Mouse (Mus musculus): ENCODE data around the gene Snd1. TPM values are rescaled to one million over a fixed set of nuclear protein-coding genes. Genes with fewer than 3 reads are reported as not detected.

Snd1 gene
- polyA plus RNA-seq, 2 experiments from 2014 or later: 46.2 to 67.2 TPM

DNA sequence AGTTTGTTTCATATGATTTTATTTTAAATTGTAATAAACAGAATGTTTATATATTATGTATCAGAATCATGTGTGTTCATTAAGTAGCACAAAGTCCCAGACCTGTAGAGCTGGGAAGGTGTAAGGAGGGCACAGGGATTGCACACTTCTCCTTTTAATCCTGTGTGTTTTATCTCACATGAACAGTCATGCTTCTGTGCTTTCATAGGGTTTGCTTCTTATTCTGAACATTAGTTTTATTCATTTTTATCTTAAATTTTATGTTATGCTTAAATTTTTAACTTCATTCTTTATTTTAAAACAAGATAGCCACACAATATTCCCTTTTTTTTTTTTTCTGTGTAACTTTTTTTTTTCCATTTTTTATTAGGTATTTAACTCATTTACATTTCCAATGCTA is 170.3 kb downstream of the Snd1 start:
- no peak for ATAC-seq

DNA sequence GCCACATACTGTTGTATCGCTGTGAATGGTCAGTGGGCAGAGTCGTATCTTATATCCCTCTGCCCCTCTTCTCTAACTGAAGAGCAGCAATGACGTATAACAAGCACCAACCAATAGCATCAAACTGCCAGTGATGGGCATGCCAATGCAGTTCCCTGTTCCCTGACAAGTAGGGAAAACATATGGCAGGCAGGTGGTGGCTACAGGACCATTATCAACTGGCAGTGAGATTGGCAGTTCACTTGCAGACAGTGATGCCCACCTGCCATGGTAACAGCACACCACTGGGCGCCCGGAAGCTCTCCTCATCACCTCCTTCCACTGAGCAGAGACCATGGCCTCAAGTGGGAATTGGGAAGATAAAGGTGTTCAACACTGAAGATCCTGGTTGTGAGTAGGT is 181.6 kb downstream of the Snd1 start:
- no peak for ATAC-seq

DNA sequence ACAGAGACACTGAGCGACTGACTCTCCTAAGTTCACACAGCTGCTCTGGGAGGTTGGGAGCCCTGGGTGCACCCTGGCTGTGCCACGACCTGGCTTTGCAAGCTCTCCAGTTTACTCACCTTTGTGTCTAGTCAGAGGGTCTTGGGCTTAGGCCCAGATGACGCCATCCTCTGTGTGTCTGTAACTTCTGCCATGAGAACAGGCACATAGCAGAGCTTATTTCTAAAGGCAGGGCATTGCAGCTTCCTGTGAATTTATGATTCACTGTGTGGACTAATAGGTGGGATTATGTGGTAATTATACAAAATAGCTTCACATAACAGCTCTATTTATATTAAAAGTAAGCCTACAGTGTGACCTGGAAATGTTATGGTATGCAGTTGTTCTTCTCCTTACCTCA is 188.1 kb downstream of the Snd1 start:
- no peak for ATAC-seq

DNA sequence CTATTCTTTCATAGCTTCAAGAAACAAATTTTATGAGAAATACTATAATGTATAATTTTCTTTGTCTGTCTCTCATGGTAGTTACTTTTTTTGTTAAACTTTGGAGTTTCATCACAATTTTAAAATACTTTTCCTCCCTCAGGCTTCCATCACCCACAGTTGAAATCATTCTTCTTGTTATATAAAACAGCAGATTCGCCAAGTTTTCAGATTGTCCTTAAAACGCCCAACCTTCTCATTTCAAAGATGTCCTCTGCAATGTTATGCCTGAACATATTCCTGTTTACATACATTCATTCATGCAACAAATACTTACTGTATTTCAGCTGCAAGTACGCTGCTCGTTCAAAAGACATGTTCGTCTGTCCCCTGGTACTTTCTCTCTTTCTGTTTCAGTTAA is 188.7 kb downstream of the Snd1 start:
- no peak for ATAC-seq

DNA sequence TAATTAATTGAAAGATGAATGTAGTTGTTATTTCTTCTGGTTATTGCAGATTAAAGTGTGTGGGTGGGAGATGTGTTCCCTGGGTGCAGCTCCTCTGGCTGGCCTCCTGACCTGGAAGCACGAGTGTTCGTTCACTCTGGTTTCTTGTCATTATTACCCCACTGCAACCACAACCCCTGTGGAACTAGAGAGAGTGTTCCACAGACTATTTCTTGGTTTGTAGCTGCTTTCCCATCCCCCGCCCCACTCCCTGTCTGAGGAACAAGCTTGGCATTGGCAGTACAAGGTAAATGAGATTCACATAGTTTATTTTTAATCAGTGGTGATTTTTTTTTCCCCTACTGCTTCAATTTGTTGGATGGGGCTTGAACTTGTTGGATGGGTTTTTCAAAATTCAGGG is 189.8 kb downstream of the Snd1 start:
- ATAC-seq: no peak

DNA sequence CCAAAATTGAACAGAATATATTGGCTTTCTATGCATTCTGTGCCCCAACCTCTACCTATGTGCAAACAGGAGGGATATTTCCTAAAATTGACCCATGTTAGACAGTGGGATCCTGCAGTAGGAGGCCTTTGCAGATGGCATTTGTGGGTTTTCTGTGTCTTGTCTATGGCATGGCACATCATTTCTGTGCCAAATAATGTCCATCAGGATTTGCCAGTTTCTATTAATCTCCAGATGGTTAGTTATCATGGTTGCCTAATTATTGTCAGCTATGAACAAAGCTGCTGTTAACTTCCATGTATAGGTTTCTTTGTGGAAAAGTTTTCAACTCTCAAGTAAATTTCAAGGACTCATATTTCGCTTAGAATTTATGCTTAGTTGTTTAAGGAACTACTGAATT is 192.6 kb downstream of the Snd1 start:
- no peak for ATAC-seq

DNA sequence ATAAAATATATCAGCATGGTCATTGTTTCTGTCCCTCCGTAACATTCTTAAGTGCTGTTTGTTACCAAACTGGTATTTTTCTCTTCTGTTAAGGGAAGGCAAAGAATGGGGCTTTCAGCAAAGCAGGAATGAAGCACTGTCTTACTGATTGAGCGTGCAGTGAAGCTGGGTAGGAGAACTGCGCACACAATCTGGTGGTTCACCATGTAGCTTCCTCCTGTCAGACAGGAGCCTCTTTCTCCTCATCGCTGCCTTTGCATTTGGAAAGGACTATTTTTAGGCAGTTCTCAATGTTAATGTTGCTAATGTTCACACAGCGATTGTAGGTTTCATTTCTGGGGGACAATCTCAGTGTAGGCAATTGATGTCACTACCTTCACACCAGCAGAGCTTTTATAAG is 194.3 kb downstream of the Snd1 start:
- ATAC-seq: no peak

DNA sequence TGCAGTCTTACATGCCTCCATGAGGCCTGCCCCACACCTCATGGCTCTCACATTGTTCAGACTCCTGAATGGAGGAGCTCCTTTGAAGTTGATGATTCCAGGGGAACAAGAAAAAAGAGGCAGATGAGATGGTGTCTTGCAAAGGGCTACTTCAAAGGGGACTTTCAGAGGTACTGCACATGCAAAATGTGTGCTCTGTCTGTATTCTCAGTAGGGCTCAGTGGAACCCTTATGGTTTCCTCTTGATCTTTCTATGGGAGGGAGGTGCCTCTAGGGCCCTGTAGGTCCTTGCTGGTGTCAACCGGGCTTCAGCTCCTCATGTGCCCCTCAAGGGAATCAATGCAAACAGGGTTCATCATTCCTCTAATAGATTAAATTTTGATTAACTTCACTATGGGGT is 197.4 kb downstream of the Snd1 start:
- no peak for ATAC-seq

DNA sequence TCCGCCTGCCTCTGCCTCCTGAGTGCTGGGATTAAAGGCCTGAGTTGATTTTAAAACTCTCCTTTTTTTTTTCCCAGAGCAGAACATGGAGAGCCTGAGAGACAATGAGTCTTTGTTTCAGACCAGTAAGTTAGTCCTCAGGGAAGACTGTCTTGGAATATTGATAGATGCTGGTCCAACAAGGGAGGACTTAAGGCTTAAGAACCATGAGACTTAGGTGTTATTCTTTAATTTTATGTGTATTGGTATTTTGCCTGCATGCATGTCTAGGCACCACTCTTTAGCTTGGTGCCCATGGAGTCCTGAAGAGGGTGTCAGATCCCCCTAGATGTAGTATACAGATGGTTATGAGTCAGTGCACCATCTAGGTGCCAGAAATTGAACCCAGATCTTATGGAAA is 199.7 kb downstream of the Snd1 start:
- no peak for ATAC-seq

DNA sequence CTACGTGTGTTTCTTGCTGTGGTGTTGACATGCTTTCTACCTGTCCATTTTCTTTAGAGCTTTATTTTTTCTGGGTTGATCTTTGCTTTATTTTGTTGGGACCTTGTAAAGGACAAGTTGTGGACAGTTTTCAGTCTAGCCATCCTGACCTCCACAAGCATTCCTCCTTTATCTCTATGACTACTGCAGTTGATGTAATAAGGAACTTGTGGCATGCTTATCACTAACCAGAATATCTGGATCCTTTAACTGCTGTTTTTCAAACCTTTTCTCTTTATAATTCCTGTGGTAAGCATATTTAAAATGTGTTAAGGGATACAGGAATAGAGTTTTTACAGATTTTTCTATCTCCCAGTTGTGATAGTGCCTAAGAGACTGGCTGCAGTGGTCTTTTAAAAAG is 204.0 kb downstream of the Snd1 start:
- no peak for ATAC-seq

DNA sequence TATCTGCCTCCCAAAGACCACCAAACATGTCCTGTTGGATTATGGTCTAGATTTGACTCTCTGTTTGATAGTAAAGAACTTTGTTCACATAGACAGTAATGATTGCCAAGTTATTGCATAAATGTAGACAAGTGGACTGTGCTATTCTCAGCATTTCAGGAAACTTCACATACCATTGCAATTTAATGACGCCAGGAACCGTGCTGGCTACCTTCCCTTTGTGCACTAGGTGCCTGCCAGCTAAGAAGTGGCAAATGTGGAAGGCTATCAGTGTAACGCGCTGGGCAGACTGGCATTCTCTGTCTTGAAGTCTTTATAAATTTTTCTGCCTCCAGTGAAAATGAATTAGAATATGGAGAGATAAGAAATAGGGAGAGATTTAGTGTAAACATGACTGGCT is 205.6 kb downstream of the Snd1 start:
- no peak for ATAC-seq

DNA sequence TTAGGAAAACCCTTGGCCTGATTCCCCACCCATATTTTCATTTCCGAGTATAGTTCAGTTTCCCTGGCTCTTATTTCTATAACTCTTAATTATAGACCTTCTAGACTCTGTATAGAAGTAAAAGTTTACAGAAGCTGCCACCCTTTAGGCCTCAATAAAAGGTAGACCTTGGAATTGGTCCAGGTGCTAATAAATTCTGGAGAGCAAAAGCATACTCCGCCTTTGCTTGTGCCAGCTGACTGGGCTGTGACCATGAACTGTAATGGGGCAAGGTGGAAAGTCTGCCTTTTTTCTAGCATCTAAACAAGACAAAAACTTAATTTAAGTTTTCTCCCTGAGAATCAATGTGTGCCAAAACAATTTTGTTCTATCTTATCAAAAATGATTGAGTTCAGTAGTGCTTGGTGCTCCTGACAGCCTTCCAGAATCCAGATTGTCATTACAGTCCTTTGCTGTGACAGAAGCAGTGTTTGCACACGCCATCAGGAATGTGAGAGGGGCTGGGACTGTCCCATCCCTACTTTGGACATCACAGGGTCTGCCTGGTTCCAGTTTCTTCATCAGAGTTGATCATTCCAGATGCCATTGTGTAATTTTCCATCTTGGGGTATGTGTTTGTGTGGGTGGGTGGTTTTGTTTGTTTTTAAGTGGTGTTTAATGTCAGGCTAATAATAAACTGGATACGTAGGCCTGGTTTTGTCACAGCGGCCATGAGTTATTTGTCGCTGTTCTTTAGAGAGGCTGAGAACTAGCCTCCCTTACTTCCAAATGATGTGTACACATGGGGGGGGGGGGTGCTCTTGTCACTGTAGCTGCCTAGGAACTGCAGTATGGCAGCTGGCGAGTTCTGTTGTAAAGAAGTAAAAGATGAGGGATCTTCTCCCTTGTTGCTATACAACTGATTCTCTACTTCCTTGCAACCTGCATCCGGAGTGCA is 206.8 kb downstream of the Snd1 start:
- ATAC-seq: no peak

DNA sequence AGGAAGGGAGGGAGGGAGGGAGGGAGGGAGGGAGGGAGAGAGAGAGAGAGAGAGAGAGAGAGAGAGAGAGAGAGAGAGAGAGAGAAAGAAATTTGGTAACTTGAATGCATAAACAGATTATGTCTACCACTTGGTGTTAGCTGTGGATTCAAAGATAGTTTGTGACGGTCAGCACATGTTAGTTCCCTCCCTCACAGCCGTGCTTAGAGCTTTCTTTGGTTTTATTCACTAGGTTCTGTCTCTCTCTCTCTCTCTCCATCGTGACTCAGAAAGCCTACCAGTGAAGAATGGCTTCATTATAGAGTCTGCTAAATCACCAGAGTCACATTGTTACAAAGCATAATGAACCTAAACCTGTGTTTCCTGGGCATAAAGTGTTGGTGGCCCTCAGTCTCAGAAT is 210.1 kb downstream of the Snd1 start:
- ATAC-seq: no peak

DNA sequence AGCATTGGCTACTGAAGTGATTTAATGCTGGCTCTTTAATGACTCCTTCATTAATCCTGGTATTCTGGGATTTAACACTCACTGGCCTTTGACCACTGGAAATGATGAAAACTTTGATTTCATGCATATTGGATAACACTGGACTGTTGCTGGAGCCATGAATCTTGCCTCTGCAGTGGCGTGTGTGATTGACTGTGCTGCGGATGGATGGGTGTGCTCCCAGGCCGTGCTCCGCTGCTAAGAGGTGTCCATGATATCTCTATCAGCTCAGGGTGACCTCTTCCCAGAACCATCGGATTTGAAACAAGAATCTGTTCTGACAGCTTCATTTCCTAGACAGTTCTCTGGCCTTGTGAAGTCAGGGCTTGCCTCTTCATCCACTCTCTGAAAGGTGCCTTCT is 210.8 kb downstream of the Snd1 start:
- no peak for ATAC-seq

DNA sequence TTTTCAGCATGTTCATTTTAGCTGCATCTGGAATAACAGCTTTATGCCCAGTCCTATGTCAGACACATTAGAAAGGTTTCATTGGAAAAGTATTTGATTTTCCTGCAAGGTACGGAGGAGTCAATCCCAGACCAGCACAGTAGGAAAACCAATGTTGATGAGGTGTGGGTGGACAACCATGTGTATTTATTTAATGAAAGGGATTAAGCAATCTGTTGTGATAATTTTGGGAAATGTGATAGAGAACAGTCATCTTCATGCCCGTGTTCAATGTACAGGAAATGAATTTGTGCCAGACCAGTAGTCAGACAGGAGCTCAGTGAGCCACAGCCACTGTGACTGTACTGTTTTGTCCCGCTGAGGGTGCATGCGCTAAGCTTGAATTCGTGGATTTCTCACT is 212.8 kb downstream of the Snd1 start:
- ATAC-seq: no peak

DNA sequence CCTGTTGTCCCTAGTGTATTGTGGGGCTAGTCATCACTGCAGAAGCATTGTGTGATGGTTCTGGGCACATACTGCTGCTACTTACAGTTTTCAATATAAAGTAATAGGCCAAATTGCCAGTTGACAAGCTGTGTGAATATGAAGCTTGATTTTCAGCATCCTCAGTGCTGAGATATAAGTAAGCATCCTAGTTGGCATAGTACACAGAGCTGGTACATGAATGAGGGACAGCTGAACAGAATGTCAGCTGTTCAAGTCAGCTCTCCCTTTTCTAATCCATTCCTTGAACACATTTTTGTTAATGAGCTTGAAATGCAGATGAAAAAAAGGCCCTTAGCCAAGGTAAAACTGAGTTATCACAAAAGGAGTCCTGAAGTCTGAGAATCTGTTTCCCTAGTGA is 217.7 kb downstream of the Snd1 start:
- no peak for ATAC-seq

DNA sequence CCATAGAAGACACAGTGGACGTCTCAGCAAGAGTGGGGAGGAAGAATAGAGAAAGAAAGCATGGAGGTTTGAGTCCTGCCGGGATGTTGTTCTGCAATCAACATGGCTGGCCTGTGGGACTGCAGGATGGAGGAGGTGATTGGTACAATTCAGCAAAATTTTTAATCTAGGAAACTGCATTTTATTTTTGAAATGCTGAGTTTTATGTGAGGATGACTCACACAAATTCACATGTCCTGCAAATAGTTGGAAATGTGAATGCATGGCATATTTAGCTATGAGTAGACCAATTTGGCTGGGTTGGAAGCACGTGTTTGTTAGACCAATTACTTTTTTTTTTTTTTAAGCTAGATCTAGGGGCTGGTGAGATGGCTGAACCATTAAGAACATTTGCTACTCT is 222.3 kb downstream of the Snd1 start:
- ATAC-seq: no peak

DNA sequence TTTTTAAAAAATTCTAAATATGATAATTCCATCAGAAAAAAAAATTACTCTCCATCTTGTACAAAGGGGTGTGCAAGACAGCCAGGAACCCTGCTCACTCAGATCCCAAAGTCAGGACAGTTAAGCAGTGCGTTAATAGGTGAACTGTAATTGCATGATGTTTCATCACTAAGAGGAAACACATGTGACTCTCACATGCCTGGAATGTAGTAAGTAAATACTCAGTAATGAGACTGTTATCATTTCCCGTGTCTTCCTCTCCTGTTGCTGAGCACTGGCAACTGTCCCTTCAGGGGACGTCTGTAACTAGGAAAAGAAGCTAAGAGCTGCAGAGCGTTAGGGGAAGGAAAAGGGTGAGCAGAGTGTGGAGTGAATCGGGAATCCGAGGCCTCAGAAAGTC is 229.7 kb downstream of the Snd1 start:
- ATAC-seq: no peak

DNA sequence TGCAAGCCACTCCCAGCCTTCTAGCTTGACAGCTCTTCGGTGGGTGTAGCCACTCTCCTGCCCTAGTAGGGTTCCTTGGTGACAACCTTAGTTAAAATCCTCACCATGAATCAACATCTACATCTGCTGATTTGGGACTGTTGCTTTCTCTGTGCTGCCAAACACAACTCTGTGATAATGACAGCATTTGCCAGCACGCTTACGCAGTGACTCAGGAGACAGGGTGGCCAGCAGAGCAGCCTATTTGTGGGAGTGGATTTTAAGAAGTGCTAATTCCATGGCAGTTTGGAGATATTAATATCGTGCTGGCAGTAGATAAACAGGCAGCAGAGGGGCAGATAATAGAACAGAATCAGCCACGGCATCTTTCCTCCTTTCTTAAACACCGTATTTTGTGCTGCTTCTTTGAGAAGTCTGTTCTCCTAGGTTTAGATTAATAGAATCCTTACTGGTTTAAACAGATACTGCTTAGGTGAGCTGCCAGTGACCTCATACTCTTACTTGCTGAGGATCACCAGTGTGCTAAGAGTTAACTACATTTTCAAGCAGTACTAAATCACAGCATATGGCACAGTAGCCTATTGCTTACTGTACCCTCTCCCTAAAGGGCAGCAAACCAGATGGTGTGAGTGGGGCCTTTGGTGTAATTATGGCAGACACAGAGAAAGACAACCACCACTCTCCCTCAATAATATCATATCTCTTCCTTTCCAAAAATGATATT is 230.6 kb downstream of the Snd1 start:
- no peak for ATAC-seq

DNA sequence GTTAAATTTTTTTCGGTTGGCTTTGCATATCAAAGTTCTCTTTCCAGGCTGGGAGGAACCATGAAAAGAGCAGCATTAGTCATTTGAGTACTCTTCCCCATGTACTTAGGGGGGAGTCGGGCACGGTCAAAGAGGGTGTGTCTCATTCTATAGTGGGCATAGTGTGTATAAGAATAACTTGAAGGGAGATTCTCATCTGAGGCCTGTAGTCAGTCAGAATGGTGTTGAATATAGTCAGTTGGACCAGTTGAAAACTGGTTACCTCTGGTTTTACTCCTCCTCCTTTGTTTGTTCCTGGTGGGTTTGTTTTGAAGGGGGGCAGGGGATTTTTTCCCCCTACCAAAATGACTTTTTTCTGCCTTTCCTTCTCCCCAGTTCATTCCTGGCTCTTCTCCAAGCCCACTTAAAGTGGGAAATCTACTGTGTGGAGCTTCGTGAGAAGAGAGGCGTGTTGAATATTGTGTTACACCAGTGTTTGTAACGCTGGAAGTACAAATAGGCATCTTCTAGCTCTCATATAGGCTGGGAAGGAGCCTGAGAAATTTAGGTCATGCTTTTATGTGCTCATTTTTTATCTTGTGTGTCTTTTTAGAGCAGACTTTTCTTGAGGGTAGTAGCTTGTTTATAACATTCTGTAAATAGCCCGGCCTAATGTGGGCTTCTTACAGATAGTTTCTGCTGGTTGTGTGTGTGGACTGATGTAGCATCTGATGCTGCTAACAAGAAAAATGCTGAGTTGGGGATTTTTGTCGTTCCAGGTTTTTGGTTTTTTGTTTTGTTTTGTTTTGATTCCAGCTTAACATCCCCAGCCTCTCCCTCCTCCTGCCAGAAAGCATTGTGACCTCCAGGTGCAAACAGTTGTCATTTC is 231.4 kb downstream of the Snd1 start:
- ATAC-seq: no peak

DNA sequence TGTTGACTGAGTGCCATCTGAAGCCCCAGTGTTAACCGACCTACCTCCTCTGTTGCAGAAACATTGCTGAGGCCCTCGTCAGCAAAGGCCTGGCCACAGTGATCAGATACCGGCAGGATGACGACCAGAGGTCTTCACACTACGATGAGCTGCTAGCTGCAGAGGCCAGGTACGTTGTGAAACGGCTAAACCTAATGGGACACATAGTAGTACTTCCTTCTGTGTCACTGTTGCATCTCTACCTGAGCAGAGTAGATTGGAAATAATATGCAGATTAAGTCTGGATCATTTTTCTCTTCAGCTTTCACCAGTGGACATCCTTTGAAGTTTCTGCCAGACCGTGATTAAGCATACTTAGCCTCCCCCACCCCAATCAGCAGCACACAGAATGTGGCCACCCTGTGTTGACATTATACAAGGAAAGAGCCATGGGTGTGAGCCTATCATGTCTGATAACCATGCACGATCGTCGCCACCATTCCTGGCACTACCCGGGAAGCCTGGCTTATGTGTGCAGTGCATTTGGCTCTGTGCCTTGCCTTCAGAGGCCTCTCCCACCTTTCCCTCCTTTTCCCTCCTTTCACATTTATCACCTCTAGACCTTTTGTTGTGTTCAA is 232.1 kb downstream of the Snd1 start:
- no peak for ATAC-seq

DNA sequence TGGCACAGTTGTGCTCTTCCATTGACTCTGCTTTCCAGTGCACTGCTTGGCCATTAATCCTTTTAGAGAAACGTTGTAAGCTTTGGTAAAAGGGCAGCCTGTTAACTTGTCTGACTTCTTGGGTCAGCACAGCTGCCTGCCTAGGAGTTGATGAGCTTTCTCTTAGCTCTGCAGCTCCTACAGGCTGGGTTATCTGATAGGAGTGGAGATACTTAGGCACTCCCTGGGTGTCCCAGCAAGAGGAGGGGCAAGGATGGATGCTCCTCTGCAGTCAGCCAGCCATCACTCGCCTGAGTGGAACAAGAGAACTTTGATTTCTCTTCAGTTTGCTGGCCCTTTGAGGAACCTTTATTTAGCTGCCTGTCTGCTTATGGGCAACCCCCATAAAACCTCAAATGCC is 235.1 kb downstream of the Snd1 start:
- ATAC-seq: no peak

Measured in CD4-positive, CD25-positive, alpha-beta regulatory T cell, adult 4 months (primary cell).